Mouse (Mus musculus): ENCODE measurements at regions not wholly inside any gene's neighbourhood (a gene's known extent, or its start where the extent isn't known, plus 50 kb on each side); places are given as distances from the start of the nearest gene placed in this dataset.
A peak's percentile ranks its signal among the peaks of the same experiment; 100 is the strongest.

DNA sequence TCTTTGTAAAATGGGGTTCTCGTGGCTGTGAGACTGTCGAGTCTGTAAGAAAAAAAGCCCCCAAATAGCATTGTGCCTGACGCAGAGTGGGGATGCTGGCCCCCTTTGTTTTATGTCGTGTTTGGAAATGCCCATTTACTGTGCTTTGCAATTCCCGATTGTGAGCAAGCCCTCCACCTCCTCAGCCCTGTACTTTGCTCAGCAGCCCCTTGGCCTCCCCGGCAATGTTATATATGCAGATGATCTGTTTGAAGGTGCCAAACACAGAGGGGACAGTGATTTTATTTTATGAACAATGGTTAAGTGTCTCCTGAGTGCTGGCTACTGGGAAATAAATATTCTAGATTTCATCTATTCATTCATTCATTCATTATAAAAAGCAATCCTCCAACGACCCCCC is 477.6 kb downstream of the Prss52 start:
- Histone ChIP-seq H3K4me1 (peaks cover 4% of the 10 kb centered on the region; the same call in 1 of the 2 replicates), H3K27ac (no peak overlapping the region), H3K9ac (no peak overlapping the region), H3K9me3 (replicated peaks) (no peaks in the 10 kb centered on the region), H3K36me3 (no peaks in the 10 kb centered on the region), H3K27me3 (peaks cover 80% of the 10 kb centered on the region), H3K4me2 (no peak overlapping the region), H3K4me3 (replicated peaks) (no peak overlapping the region)
- WGBS, result 13% methylated on average over 7 of the region's 7 CpGs
- ATAC-seq (replicated peaks; ENCODE audit: low FRiP score), result no peak

DNA sequence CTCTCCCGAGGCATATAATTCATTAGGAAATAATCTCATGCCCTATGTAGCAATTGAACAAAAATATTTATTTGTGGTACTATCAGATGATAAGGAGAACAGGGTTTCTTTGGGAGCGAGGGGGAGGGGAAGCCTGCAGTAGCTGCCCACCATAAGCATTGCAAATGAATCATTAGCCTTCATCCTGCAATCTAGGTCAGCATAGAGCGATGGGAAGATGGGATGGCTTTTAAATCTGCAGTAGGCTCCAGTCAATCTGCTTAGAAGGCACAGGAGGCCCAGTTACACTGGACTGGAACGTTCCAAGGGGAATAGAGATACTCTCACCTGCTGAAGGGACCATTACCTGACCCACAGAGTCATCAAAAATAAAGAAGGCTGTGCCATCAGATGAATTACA is 478.7 kb downstream of the Prss52 start:
- H3K4me3 ChIP-seq (replicated peaks), result no peak overlapping the region
- 28% methylated on average over 4 of the region's 4 CpGs for WGBS
- peaks cover 15% of the 10 kb centered on the region for H3K4me1 ChIP-seq
- ATAC-seq (replicated peaks; ENCODE audit: low FRiP score), result no peak
- peaks cover 91% of the 10 kb centered on the region for H3K27me3 ChIP-seq
- H3K9ac ChIP-seq, result no peak overlapping the region
- no peaks in the 10 kb centered on the region for H3K9me3 ChIP-seq (replicated peaks)
- no peak overlapping the region for H3K4me2 ChIP-seq
- H3K36me3 ChIP-seq, result no peaks in the 10 kb centered on the region
- H3K27ac ChIP-seq, result no peak overlapping the region

DNA sequence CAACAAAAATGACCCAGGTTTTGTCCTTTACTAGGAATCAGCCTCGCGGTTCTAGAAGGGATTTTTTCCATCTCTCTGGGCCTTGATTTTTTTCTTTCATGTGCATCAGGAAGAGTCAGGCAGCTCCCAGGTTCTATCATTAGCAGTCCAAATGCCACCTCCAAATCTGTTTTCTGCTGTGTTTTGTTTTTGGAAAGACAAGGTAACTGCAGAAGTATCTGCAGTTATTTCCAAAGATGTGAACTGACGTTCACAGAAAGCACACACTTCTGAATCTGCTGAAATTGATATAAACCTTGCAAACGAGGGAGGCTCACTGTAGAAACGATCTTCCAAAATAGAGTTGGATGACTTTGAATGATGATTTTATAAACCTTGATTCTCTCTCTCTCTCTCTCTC is 480.1 kb downstream of the Prss52 start:
- Histone ChIP-seq H3K9ac (no peak overlapping the region), H3K4me1 (peaks cover 25% of the 10 kb centered on the region), H3K36me3 (no peaks in the 10 kb centered on the region), H3K27me3 (peaks cover 100% of the 10 kb centered on the region), H3K27ac (no peak overlapping the region), H3K4me3 (replicated peaks) (no peak overlapping the region), H3K9me3 (replicated peaks) (no peaks in the 10 kb centered on the region), H3K4me2 (no peak overlapping the region)
- ATAC-seq (replicated peaks; ENCODE audit: low FRiP score), result no peak
- WGBS, result 55% methylated on average over 5 of the region's 5 CpGs

DNA sequence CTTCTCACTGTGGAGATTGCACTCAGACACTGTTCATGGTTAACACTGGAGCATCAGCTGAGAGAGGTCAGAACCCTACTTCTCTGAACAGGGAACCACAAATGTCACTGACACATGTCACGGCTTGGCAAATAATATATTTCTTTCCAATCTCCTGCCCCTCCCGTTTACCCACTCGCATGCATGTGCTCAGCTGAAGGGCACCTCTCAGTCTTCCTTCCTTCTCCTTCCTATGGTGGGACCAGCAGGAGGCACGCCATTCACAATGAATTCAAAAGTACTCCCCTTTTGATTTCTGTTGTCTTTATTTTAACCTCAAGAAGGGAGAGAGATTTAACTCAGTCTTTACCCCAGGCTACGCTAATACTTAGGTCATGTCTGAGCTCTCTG is 481.0 kb downstream of the Prss52 start:
- Histone ChIP-seq H3K27me3 (peaks cover 100% of the 10 kb centered on the region), H3K9me3 (replicated peaks) (no peaks in the 10 kb centered on the region), H3K27ac (no peak overlapping the region), H3K4me1 (peaks cover 33% of the 10 kb centered on the region), H3K4me3 (replicated peaks) (no peak overlapping the region), H3K4me2 (no peak overlapping the region), H3K36me3 (no peaks in the 10 kb centered on the region), H3K9ac (no peak overlapping the region)
- 20% methylated on average over 5 of the region's 5 CpGs for WGBS
- no peak for ATAC-seq (replicated peaks; ENCODE audit: low FRiP score)

DNA sequence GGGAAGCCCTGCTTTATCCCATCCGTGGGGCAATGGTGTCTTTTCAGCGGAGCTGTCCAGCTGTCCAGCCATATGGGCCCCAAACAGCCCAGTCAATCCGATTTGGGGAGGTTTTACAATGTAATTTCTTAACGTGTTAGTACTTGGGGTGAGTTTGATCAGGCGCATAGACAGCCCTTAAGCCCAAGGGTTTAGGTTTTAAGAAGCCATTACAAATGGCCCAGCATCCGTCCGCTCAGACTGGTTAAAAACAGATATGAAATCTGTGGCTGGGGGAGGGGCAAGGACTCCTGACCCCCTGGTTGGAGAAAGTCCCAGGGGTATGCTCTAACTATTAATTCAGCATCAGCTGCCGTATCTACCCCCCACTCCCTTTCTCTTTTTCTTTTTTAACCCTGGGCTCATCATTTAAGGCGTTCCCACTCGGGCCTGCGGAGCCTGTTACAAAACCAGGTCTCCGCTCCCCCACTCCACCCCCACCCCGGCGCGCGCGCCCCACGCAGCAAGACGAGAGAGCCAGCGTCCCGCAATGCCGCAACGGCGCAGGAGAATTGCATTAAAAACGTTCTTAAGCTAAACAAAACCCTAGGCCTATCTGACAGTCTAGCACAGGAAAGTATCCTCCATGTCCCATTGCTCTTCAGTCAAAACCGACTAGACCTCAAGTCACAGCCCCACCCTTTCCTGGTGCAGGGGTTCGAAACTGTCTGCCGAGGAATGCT is 481.5 kb downstream of the Prss52 start:
- H3K27me3 ChIP-seq, result peaks cover 100% of the 10 kb centered on the region
- H3K4me1 ChIP-seq, result peaks cover 39% of the 10 kb centered on the region
- H3K9me3 ChIP-seq (replicated peaks), result no peaks in the 10 kb centered on the region
- no peak overlapping the region for H3K9ac ChIP-seq
- no peak overlapping the region for H3K27ac ChIP-seq
- 5% methylated on average over 28 of the region's 28 CpGs for WGBS
- H3K4me2 ChIP-seq, result no peak overlapping the region
- H3K36me3 ChIP-seq, result no peaks in the 10 kb centered on the region
- ATAC-seq (replicated peaks; ENCODE audit: low FRiP score), result no peak
- no peak overlapping the region for H3K4me3 ChIP-seq (replicated peaks)

DNA sequence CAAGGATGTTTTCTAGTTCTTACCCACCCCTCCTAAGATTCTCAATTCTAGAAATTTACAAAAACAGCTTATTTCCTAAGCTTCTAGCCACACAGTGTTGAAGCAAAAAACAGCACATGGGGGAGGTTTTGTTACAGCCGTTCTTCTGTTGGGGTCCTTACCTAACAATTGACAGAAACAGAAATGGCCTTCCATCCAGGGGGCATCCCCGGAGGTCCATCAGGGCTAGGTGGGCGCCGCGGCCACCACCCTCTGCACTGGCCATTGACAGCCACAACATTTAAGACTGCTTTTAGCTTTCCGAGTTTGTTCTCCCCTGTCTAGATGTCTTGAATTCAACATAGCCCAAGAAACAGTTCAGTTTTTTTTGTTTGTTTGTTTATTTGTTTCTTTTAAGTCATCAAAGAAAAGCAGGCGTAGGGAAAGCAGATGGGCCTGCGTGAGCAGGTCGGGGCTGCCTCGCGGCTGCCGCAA is 482.3 kb downstream of the Prss52 start:
- Histone ChIP-seq H3K36me3 (no peaks in the 10 kb centered on the region), H3K4me3 (replicated peaks) (peak overlapping the region; percentile 46; the same call in 1 of the 2 replicates), H3K9me3 (replicated peaks) (no peaks in the 10 kb centered on the region), H3K27me3 (peaks cover 100% of the 10 kb centered on the region), H3K4me1 (peaks cover 46% of the 10 kb centered on the region), H3K9ac (no peak overlapping the region), H3K27ac (no peak overlapping the region), H3K4me2 (peak overlapping the region; percentile 83; the same call in 1 of the 2 replicates)
- ATAC-seq (replicated peaks; ENCODE audit: low FRiP score), result no peak
- 4% methylated on average over 12 of the region's 12 CpGs for WGBS

DNA sequence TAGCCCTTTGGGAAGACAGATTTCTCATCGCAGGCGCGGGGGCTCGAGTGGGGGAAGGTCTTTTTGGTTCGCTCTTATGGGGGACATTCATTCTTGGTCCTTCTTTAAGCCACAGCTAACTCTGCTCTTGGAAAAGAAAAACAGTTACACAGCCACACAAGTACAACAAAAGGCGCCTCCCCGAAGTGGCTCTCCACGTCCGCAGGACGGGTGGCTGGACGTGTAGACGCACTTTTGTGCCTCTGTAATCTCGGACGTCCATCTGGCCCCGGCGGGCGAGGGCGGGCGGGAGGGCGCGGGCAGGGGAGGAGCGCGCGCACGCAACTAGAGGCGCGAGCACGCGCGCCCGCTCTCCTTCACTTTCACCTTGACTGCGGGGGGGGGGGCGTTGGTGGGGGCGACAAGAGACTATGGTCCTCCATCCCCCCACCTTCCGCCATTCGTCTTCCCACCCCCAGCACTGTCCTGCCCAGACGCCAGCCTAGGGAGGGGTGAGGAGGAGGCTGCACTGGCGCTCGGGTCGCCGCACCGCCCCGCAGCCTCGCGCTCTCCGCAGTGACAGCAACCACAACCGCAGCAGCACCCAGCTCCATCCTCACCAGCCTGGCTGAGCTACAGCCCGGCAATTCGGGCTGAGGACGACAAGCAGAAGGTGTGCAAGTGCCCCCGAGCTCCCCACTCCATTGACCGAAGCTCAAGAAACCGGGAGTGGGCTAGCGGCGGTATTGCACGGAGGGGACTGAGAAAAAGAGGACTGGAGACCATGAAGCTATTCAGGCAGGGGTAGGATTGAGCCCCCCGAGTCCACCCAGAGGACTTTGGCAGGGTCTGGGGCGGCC is 483.0 kb downstream of the Prss52 start:
- no peak for ATAC-seq (replicated peaks; ENCODE audit: low FRiP score)

DNA sequence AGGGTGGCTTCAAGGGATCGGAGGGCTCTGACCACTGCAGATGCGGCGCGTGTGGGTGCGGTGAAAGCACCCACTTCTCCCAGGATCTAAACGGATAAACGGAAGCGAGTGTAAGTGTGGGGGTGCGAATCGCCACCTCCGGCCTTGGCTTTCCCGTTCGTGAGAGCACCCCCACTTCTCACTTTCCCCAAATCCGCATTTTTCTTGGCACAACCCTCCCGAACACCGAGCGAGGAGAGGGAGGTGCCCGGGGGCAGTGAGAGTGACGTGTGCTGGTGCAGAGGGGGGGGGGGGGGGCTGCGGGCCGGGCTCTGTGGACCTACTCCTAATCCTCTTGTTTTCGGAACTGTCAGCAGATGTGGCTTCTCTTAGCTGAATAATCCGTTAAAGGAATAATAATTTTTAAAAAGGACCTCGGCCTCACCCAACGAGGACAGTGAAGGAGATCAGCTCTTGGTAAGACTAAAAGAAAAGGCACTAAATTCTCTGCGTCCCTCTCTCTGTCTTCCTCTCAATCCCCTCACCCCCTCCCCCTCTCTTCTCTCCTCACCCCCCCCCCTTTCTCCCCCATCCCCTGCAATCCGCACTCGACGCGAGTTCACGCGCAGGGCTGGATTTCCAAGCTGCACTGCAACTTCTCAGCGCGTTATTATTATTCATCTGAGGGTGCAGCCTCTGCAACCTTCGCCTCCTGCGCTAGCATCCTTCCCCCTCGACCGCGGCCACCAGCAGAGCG is 483.8 kb downstream of the Prss52 start:
- H3K4me3 ChIP-seq (replicated peaks), result peak overlapping the region; percentile 46
- H3K36me3 ChIP-seq, result no peaks in the 10 kb centered on the region
- WGBS, result 1% methylated on average over 32 of the region's 40 CpGs
- peaks cover 50% of the 10 kb centered on the region for H3K4me1 ChIP-seq
- no peak overlapping the region for H3K27ac ChIP-seq
- no peak overlapping the region for H3K9ac ChIP-seq
- ATAC-seq (replicated peaks; ENCODE audit: low FRiP score), result no peak
- H3K4me2 ChIP-seq, result peak overlapping the region; percentile 83
- H3K9me3 ChIP-seq (replicated peaks), result no peaks in the 10 kb centered on the region
- peaks cover 100% of the 10 kb centered on the region for H3K27me3 ChIP-seq

More for the DNA sequence above, 483.0 kb downstream of the Prss52 start:
- under 1% methylated on average over 57 of the region's 58 CpGs for WGBS
- Histone ChIP-seq H3K4me2 (peak overlapping the region; percentile 83), H3K4me3 (replicated peaks) (peak overlapping the region; percentile 46), H3K27me3 (peaks cover 100% of the 10 kb centered on the region), H3K4me1 (peaks cover 50% of the 10 kb centered on the region), H3K9ac (no peak overlapping the region), H3K9me3 (replicated peaks) (no peaks in the 10 kb centered on the region), H3K36me3 (no peaks in the 10 kb centered on the region), H3K27ac (no peak overlapping the region)

DNA sequence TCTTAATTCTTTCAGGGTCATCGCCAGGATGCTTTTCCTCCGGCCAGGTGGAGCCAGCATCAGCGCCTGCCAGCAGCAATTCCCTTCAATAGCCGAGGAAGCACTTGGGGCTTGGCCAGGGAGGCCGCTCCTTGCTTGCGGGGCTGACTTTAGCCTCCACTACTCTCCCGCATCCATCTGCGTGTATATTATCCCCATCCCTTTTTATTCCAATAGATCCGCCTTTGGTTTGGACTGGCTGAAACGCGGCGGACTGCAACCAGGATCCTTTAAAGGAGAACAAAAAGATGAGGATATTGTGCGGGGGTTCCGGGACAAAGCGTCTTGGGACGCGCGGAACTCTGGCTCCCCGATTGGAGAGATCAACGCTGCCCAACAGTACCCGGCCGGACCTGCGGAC is 484.5 kb downstream of the Prss52 start:
- H3K36me3 ChIP-seq, result no peaks in the 10 kb centered on the region
- no peak overlapping the region for H3K27ac ChIP-seq
- no peak overlapping the region for H3K9ac ChIP-seq
- peaks cover 100% of the 10 kb centered on the region for H3K27me3 ChIP-seq
- ATAC-seq (replicated peaks; ENCODE audit: low FRiP score), result no peak
- WGBS, result under 1% methylated on average over 23 of the region's 23 CpGs
- no peak overlapping the region for H3K4me3 ChIP-seq (replicated peaks)
- no peak overlapping the region for H3K4me2 ChIP-seq
- H3K4me1 ChIP-seq, result peaks cover 50% of the 10 kb centered on the region
- no peaks in the 10 kb centered on the region for H3K9me3 ChIP-seq (replicated peaks)

DNA sequence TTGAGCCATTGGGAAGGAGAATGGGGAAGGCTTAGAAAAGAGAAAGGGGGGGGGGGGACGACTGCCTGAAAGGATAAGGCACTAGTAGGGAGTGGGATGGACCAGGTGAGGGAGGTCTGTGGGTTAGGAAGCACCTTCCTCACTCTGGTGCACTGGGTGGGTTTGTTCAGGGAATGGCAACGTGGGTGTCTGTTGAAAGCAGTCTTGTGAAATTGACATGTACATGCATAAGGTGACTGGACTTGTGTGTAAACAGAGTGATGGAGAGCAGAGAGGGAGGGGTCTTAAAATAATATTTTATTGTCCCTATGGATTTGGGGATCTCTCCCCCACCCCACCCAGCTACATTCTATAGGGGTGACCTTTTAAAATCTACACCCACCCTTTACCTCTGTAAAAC is 485.0 kb downstream of the Prss52 start:
- Histone ChIP-seq H3K4me1 (peaks cover 50% of the 10 kb centered on the region), H3K27me3 (peaks cover 100% of the 10 kb centered on the region), H3K9me3 (replicated peaks) (no peaks in the 10 kb centered on the region), H3K4me3 (replicated peaks) (peak overlapping the region; percentile 33; the same call in 1 of the 2 replicates), H3K27ac (no peak overlapping the region), H3K4me2 (peak overlapping the region; percentile 65), H3K9ac (no peak overlapping the region), H3K36me3 (no peaks in the 10 kb centered on the region)
- 6% methylated on average over 1 of the region's 2 CpGs for WGBS
- no peak for ATAC-seq (replicated peaks; ENCODE audit: low FRiP score)

DNA sequence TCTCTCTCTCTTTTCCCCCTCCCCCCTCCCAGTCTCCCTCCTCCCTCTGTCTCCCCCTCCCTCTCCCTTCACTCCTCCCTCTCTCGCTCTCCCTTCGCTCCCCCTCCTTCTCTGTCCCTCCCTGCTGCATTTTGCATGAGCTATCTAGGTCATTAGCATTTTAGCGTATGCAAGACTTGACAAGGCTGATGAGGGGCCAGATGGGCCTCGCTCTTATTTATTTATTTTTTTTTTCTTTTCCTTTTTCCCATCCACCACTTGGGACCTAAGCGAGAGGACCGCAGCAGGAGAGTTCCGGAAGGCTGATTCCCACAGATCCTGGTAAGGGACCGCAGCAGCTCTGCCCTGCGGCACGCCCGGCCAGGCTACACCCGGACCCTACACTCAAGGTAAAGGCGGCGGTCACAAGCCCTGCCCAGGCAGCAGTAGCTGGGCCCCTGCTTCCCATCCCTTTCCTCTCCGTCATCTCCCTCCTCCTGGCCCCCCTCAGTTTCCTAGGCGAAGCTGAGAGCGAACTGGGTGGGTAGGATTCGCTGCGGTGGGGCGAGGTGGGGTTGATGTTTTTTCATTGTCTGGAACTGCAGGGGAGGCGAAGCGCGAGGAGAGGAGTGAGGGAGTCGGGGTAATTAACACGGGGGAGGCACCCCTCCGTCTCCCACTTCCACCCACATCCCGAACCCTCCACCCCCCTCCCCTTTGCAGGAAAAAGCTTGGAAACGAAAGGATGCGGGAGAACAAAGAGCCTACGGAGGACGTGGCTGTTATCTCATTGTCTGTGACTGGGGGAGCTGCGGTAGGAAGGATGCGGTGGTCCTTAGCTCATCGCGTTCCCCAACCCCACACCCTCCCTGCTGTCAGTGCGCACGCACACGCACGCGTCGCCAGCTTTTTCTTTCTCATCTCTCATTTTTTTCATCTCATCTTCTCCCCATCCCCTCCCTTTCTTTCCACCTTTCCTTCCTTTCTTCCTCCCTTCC is 485.8 kb downstream of the Prss52 start:
- H3K36me3 ChIP-seq, result no peaks in the 10 kb centered on the region
- peak overlapping the region; percentile 65 for H3K4me2 ChIP-seq
- H3K4me3 ChIP-seq (replicated peaks), result peak overlapping the region; percentile 33
- H3K9ac ChIP-seq, result no peak overlapping the region
- 1% methylated on average over 41 of the region's 41 CpGs for WGBS
- no peaks in the 10 kb centered on the region for H3K9me3 ChIP-seq (replicated peaks)
- peaks cover 96% of the 10 kb centered on the region for H3K27me3 ChIP-seq
- peak; percentile 64; the same call in 1 of the 2 replicates for ATAC-seq (replicated peaks; ENCODE audit: low FRiP score)
- H3K27ac ChIP-seq, result no peak overlapping the region
- peaks cover 50% of the 10 kb centered on the region for H3K4me1 ChIP-seq

All from kidney, embryonic 15.5 days (tissue).